Mouse (Mus musculus) heart, adult 2 months (tissue): ENCODE measurements around the gene Nxf2. TPM values are rescaled to one million over a fixed set of nuclear protein-coding genes. Genes with fewer than 3 reads are reported as not detected.

Experiments
- DNase-seq, 2 experiments: peaks; one replicate each; pipeline ENCODE4 v3.0.0; 2021
- H3K27ac ChIP-seq: fragments of 200-600 bp; 2 replicates; pipeline ENCODE4 v1.8.1; 2022
- H3K27me3 ChIP-seq: fragments of 200-500 bp; 2 replicates; pipeline ENCODE4 v1.6.1; 2012; ENCODE audit warnings: mild to moderate bottlenecking, low read length, inconsistent platforms, mixed read lengths; ENCODE audit not compliant: control insufficient read depth, insufficient read depth
- H3K36me3 ChIP-seq: fragments of 200-500 bp; 2 replicates; pipeline ENCODE4 v1.6.1; 2012; ENCODE audit warnings: low read length, inconsistent platforms; ENCODE audit not compliant: control insufficient read depth, insufficient read depth
- H3K4me1 ChIP-seq: fragments of 200-500 bp; 2 replicates; pipeline ENCODE4 v1.6.1; 2011; ENCODE audit warnings: low read length; ENCODE audit not compliant: control insufficient read depth, insufficient read depth
- H3K4me3 ChIP-seq: fragments of 200-600 bp; 2 replicates; pipeline ENCODE4 v1.8.1; 2022
- H3K79me2 ChIP-seq: fragments of 200-500 bp; replicated peaks from 2 replicates; pipeline ENCODE4 v1.6.1; 2012; ENCODE audit warnings: mild to moderate bottlenecking, inconsistent platforms, low read length, moderate library complexity, mixed read lengths; ENCODE audit not compliant: control insufficient read depth, insufficient read depth
- H3K9ac ChIP-seq: fragments of 200-500 bp; 2 replicates; pipeline ENCODE4 v1.6.1; 2012; ENCODE audit warnings: low read depth, mild to moderate bottlenecking, control low read depth, inconsistent platforms, low read length, mixed read lengths
- CTCF ChIP-seq: fragments of 200-600 bp; IDR thresholded peaks from 2 replicates; pipeline ENCODE4 v1.8.1; 2022; ENCODE audit warnings: antibody characterized with exemption, mild to moderate bottlenecking, moderate library complexity
- EP300 ChIP-seq: fragments of 200-500 bp; IDR thresholded peaks from 2 replicates; pipeline ENCODE4 v1.6.1; 2011; ENCODE audit warnings: low read depth, low read length, control low read depth; ENCODE audit not compliant: insufficient read depth
- POLR2A ChIP-seq: fragments of 200-500 bp; IDR thresholded peaks from 2 replicates; pipeline ENCODE4 v1.6.1; 2011; ENCODE audit warnings: mild to moderate bottlenecking, low read depth, low read length, control low read depth; ENCODE audit not compliant: insufficient read depth
- WGBS: fragments of 180-500 bp; shearing (Covaris S2); methylation state at CpG from one replicate; pipeline ENCODE4 v1.1.7; 2018; 5-methylcytosine and 5-hydroxymethylcytosine counted together
- intact Hi-C: fragments of 180-260 bp; cut with DNase I; formaldehyde crosslinking; loops from one replicate; pipeline ENCODE4 v1.15.1; 2025
- polyA plus RNA-seq: library from polyadenylated mRNA; depleted of rRNA; stranded (reverse); fragments of >200 nt; gene quantifications from 2 replicates; pipeline ENCODE4 v1.2.3, GENCODE M21; 2012
- total RNA-seq, 2 experiments: library from RNA; stranded (reverse); gene quantifications; 2 replicates each; pipeline ENCODE4 v1.2.3; 2021

The Nxf2 gene
- total and polyA plus RNA-seq, 3 experiments: 0.06 TPM; not detected in 2

DNA sequence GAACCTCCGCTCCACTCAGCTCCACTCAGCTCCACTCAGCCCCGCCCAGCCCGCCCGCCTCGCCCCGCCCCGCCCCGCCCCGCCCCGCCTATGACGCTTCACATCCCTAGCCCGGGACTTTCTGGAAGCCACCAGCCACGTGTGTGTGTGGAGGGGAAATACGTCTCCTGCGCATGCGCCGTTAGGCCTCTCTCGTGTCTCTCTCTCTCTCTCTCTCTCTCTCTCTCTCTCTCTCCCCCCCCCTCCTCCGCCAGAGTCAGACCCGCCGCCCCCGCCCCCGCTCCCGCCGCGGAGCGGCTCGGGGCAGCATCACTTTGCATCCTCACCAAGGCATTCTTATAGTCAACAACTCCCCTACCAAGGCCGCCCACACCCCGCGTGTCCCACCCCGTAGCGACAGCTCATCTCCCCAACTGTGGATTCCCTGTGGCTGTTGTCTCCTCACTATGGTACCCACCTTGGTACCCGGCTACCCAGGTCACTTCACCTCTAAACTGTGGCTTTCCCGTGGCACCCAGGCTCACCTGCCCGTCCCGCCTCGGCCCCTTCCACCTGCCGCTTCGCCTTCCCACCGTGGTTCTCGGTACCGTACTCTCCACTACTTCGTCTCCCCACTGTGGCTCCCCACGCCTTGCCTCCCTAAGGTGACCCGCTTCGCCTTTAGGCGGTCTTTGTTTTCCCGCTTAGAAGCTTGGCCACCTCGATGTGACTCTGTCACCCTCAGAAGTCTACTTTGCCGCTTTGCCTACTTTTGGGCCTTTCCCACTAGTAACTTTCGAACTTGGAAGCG lies 1.1 kb downstream of the Nxf2 start:
- H3K27me3 ChIP-seq: no peaks in the 10 kb centered on the region
- H3K4me3 ChIP-seq: no peak overlapping the region
- no peak overlapping the region for H3K27ac ChIP-seq
- H3K9ac ChIP-seq: peak overlapping the region; percentile 2; the same call in 1 of the 2 replicates
- WGBS: 41% methylated on average over 49 of the region's 53 CpGs
- no peaks in the 10 kb centered on the region for H3K36me3 ChIP-seq
- TF ChIP-seq CTCF (no peak), EP300 (no peak), POLR2A (no peak)
- H3K4me1 ChIP-seq: no peaks in the 10 kb centered on the region
- intact Hi-C loops: no loop called here
- DNase-seq: peak; percentile 31 to 67
- H3K79me2 ChIP-seq: no peaks in the 10 kb centered on the region

DNA sequence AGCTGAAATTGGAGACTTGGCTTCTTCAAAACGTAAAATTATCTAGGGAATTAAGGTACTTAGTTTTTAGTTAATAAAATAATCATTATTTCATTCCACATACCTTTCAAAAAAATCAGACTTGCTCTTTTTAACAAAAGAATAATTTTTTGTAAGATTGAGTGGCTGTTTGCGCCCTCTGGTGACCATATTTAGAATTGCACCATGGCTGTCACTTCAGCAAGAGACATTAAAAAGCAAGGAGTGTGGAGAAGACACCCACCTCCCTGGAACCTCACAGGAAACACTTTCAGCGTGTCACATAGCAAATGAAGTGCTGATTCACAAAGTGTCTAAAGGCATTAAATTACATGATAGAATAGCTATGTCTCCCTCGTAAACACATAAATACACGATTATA lies 34.2 kb downstream of the Nxf2 start:
- Histone ChIP-seq H3K27ac (no peak overlapping the region), H3K79me2 (no peaks in the 10 kb centered on the region), H3K36me3 (no peaks in the 10 kb centered on the region), H3K4me1 (no peaks in the 10 kb centered on the region), H3K9ac (no peak overlapping the region), H3K4me3 (no peak overlapping the region), H3K27me3 (no peaks in the 10 kb centered on the region)
- 35% methylated on average over 5 of the region's 5 CpGs for WGBS
- peak in 1 of 2 experiments; percentile 53 for DNase-seq
- intact Hi-C loops: loop anchor here (5.0 kb wide), 1 partner anchor 162 kb away; no protein-coding TSS in a partner anchor
- TF ChIP-seq CTCF: peak; percentile 91
- no peak for TF ChIP-seq POLR2A

DNA sequence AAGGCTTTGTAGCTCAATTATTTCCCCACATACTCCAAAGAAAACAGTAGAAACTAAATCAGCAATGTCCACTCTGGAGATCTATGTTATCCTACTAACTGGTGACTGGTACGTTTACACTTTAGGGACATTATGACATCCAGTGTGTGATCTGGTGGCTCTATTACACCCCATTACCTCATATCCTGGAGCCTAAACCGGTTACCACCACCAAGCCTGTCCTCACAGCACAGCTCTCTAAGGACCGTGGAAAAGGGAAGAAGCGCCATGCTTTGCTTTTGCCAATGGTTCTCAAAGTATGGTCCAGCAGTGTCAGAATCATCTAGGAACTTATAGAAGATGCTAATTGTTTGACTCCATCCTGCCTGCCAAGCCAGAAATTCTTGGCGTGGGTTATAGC lies 34.6 kb downstream of the Nxf2 start:
- Histone ChIP-seq H3K27ac (no peak overlapping the region), H3K4me3 (no peak overlapping the region), H3K9ac (no peak overlapping the region), H3K36me3 (no peaks in the 10 kb centered on the region), H3K27me3 (no peaks in the 10 kb centered on the region), H3K4me1 (no peaks in the 10 kb centered on the region), H3K79me2 (no peaks in the 10 kb centered on the region)
- 61% methylated on average over 5 of the region's 5 CpGs for WGBS
- TF ChIP-seq POLR2A: no peak
- TF ChIP-seq EP300: no peak
- TF ChIP-seq CTCF: no peak
- intact Hi-C loops: loop anchor here (5.0 kb wide), 1 partner anchor 162 kb away; no protein-coding TSS in a partner anchor
- DNase-seq: no peak

DNA sequence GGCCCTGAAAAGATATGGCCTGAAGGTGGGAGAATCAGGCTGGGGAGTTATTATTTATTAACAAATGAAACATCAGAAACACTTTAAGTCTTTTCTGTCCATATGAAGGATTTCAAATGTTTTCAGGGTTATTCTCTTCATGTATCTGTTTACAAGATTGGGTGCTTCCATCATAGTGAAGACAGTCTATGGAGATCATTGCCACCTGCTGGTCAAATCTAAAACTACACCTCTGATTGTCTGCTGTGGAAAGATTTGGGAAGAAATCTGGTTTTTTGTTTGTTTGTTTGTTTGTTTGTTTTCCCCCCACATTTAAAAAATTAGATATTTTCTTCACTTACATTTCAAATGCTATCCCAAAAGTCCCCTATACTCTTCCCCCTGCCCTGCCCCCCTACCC lies 39.5 kb downstream of the Nxf2 start:
- H3K4me1 ChIP-seq: no peaks in the 10 kb centered on the region
- no peaks in the 10 kb centered on the region for H3K36me3 ChIP-seq
- H3K4me3 ChIP-seq: no peak overlapping the region
- no peak overlapping the region for H3K27ac ChIP-seq
- H3K79me2 ChIP-seq: no peaks in the 10 kb centered on the region
- no peaks in the 10 kb centered on the region for H3K27me3 ChIP-seq
- TF ChIP-seq CTCF: peak; percentile 76
- no peak for TF ChIP-seq POLR2A
- intact Hi-C loops: loop anchor here (1.0 to 2.0 kb wide), 2 partner anchors 196 to 316 kb away; no protein-coding TSS in a partner anchor
- H3K9ac ChIP-seq: no peak overlapping the region
- no peak for DNase-seq

DNA sequence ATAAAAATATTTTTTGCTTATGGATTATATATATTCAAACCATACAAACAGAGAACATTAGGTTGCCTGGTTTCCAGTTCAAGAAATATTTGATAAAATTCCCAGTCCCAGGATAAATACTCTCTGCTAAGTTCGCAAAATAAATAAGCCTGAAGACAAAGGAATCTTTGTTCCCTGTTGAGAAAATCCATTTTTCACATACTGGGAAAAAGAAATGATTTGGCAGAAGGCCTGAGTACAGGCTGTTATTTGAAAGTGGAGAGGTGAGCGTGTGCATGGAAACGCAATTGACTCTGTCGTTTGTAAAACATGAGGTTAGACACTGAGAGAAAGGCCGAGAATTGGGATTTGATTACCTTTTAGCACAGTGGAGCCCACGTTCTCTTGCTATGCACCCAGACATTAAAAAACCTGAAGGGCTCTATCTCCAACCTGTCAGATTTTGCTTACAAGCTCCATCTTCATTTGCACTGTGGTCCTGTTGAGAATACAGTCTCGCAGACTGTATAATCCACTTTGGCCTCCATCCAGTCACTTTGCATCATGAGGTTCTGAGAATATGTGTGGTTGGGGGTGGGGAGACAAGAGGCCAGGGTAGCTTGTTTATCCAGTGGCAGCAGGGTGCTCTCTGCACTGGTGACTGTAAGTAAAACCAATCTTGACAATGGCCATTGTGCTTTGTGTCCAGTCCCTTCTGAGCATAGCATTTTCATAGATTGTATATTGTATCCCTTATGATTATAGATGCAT lies 40.7 kb downstream of the Nxf2 start:
- Histone ChIP-seq H3K27me3 (no peaks in the 10 kb centered on the region), H3K4me1 (no peaks in the 10 kb centered on the region), H3K36me3 (no peaks in the 10 kb centered on the region), H3K79me2 (no peaks in the 10 kb centered on the region), H3K9ac (no peak overlapping the region), H3K4me3 (no peak overlapping the region), H3K27ac (no peak overlapping the region)
- 72% methylated on average over 7 of the region's 7 CpGs for WGBS
- TF ChIP-seq CTCF: no peak
- no peak for TF ChIP-seq POLR2A
- TF ChIP-seq EP300: no peak
- intact Hi-C loops: loop anchor here (2.0 kb wide), 1 partner anchor 315 kb away; no protein-coding TSS in a partner anchor
- DNase-seq: no peak

DNA sequence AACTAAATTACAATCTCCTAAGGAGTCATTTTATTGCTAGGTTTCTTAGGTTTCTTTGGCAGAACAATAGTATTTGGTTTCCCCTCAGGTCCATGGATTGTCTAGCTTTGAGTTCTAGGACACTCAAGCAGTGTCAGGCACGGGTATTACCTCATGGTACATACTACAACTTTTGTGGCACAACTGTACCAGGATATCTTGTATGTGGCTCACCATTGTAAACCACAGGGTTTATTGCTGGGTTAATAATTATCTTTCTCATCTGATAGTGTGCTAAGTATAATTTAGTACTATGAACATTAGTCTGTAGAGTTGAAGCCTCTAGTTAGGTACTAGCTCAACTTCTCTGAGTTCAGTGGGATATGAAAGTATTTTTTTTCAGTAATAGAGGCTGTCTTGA lies 45.3 kb downstream of the Nxf2 start:
- 61% methylated on average over 1 of the region's 1 CpGs for WGBS
- Histone ChIP-seq H3K9ac (no peak overlapping the region), H3K4me1 (no peaks in the 10 kb centered on the region), H3K36me3 (no peaks in the 10 kb centered on the region), H3K4me3 (no peak overlapping the region), H3K27ac (no peak overlapping the region), H3K27me3 (no peaks in the 10 kb centered on the region), H3K79me2 (no peaks in the 10 kb centered on the region)
- no peak for DNase-seq
- intact Hi-C loops: no loop called here
- TF ChIP-seq CTCF (no peak), POLR2A (no peak), EP300 (no peak)
